Mouse (Mus musculus) limb, embryonic 12.5 days (tissue): ENCODE results near the gene Hs3st2. TPM values are rescaled to one million over a fixed set of nuclear protein-coding genes. Genes with fewer than 3 reads are reported as not detected.
A peak's percentile ranks its signal among the peaks of the same experiment; 100 is the strongest.

Experiments
- ATAC-seq: fragments of 200-750 bp; cut with Nextera tagmentation; 2 replicates; pipeline ENCODE4 v1.8.0; 2017; ENCODE audit warnings: low read depth, moderate TSS enrichment; ENCODE audit not compliant: insufficient number of reproducible peaks, insufficient read depth, low FRiP score, low TSS enrichment
- H3K27ac ChIP-seq: fragments of 300-500 bp; sonication (generic); 2 replicates; pipeline ENCODE4 v1.5.1; 2016; ENCODE audit warnings: mild to moderate bottlenecking, moderate library complexity
- H3K27me3 ChIP-seq: fragments of 300-500 bp; sonication (generic); 2 replicates; pipeline ENCODE4 v1.6.1; 2016; ENCODE audit warnings: mild to moderate bottlenecking, moderate library complexity
- H3K36me3 ChIP-seq: fragments of 300-500 bp; sonication (generic); 2 replicates; pipeline ENCODE4 v1.6.1; 2016; ENCODE audit warnings: mild to moderate bottlenecking, moderate library complexity
- H3K4me1 ChIP-seq: fragments of 300-500 bp; sonication (generic); replicated peaks from 2 replicates; pipeline ENCODE4 v1.6.1; 2016
- H3K4me2 ChIP-seq: fragments of 300-500 bp; sonication (generic); 2 replicates; pipeline ENCODE4 v1.6.1; 2016; ENCODE audit warnings: mild to moderate bottlenecking, moderate library complexity
- H3K4me3 ChIP-seq: fragments of 300-500 bp; sonication (generic); replicated peaks from 2 replicates; pipeline ENCODE4 v1.5.1; 2016; ENCODE audit warnings: mild to moderate bottlenecking
- H3K9ac ChIP-seq: fragments of 300-500 bp; sonication (generic); replicated peaks from 2 replicates; pipeline ENCODE4 v1.6.1; 2016; ENCODE audit warnings: mild to moderate bottlenecking, moderate library complexity
- H3K9me3 ChIP-seq: fragments of 300-500 bp; sonication (generic); 2 replicates; pipeline ENCODE4 v1.6.1; 2016; ENCODE audit warnings: mild to moderate bottlenecking, moderate library complexity
- WGBS: fragments of 180-500 bp; shearing (Covaris S2); methylation state at CpG from one replicate; pipeline ENCODE4 v1.1.7; 2016; 5-methylcytosine and 5-hydroxymethylcytosine counted together
- polyA plus RNA-seq: library from polyadenylated mRNA; unstranded; fragments of >200 nt; fragmentation: Nextera tagmentation; extraction: Ambion mirVana; gene quantifications from 2 replicates; pipeline ENCODE4 v1.2.1, GENCODE M21; 2016

Gene Hs3st2
- polyA plus RNA-seq, 1 experiment from 2014 or later, result 0.80 TPM

DNA sequence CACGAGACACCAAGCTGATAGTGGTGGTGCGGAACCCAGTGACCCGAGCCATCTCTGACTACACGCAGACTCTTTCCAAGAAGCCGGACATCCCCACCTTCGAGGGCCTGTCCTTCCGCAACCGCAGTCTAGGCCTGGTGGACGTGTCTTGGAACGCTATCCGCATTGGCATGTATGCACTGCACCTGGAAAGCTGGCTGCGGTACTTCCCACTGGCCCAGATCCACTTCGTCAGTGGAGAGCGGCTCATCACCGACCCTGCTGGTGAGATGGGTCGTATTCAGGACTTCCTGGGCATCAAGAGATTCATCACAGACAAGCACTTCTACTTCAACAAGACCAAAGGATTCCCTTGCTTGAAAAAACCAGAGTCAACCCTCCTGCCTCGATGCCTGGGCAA lies 108.9 kb downstream of the Hs3st2 start:
- Histone ChIP-seq H3K27ac (no peak overlapping the region), H3K9me3 (no peaks in the 10 kb centered on the region), H3K4me2 (no peak overlapping the region), H3K4me1 (no peaks in the 10 kb centered on the region), H3K4me3 (no peak overlapping the region), H3K9ac (no peak overlapping the region), H3K36me3 (no peaks in the 10 kb centered on the region), H3K27me3 (no peaks in the 10 kb centered on the region)
- no peak for ATAC-seq
- WGBS, result 90% methylated on average over 17 of the region's 17 CpGs

DNA sequence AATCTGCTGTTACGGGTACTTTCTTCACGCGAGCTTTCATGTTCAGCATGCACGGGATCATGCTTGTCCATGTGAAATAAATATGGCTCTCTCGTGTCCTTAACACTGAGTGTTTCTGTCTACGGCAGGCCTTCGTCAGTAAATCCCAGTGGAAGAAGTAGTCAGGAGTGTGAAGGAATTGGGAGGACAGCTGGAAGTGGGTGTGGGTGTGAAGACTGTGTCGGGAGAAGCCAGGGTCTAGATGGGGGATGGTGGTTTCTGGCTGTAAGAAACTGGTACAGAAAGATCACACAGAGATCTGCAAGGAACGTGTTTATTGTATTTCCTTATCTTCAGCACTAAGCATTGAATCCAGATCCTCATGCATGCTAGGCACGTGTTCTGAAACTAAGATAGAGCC lies 110.0 kb downstream of the Hs3st2 start:
- H3K27ac ChIP-seq, result no peak overlapping the region
- WGBS, result 81% methylated on average over 10 of the region's 10 CpGs
- no peak for ATAC-seq

DNA sequence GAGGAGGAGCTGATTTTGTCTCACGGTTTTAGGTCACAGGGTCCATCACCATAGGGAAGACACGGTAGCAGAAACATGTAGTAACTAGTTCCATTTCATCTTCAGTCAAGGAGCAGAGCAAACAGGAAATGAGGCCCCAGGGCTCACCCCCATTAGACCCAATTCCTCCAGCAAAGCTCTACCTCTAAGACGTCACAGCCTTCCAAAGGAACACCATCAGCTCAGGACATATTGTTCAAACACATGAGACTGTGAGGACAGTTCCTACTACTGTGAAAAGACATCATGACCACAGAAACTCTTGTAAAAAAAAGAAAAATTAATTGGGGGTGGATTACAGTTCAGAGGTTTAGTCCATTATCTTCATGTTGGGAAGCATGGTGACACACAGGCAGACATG lies 125.1 kb downstream of the Hs3st2 start:
- Histone ChIP-seq H3K4me3 (no peak overlapping the region), H3K9ac (no peak overlapping the region), H3K27me3 (no peaks in the 10 kb centered on the region), H3K27ac (no peak overlapping the region), H3K4me1 (no peaks in the 10 kb centered on the region), H3K4me2 (no peak overlapping the region), H3K36me3 (no peaks in the 10 kb centered on the region), H3K9me3 (0 out of 2 replicates have a peak, but pooled peaks cover 5% of the 10 kb centered on the region)
- 78% methylated on average over 3 of the region's 3 CpGs for WGBS
- ATAC-seq, result no peak

More for the DNA sequence above, 110.0 kb downstream of the Hs3st2 start:
- no peaks in the 10 kb centered on the region for H3K27me3 ChIP-seq
- no peaks in the 10 kb centered on the region for H3K36me3 ChIP-seq
- H3K4me3 ChIP-seq, result no peak overlapping the region
- no peak overlapping the region for H3K4me2 ChIP-seq
- no peaks in the 10 kb centered on the region for H3K9me3 ChIP-seq
- no peak overlapping the region for H3K9ac ChIP-seq
- H3K4me1 ChIP-seq, result no peaks in the 10 kb centered on the region

DNA sequence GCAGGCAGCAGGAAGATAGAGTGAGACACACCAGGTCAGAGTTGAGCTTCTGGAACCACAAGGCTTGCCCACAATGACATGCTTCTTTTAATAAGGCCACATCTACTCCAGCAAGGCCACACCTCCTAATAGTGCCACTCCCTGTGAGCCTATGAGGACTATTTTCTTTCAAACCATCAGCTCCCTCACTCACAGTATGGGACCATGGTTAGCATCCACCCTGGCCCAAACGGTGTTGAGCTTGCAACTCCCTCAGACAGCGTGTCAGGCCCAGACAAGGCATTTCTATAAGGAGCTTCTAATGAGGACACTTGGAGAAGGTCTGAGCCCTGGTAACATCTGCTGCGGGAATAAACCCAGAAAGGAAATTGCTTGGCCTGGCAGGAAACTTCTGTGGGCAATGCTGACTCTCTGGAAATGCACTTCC lies 125.5 kb downstream of the Hs3st2 start:
- Histone ChIP-seq H3K36me3 (no peaks in the 10 kb centered on the region), H3K9me3 (0 out of 2 replicates have a peak, but pooled peaks cover 5% of the 10 kb centered on the region), H3K9ac (no peak overlapping the region), H3K4me3 (no peak overlapping the region), H3K27me3 (no peaks in the 10 kb centered on the region), H3K27ac (no peak overlapping the region), H3K4me1 (no peaks in the 10 kb centered on the region), H3K4me2 (no peak overlapping the region)
- 80% methylated on average over 3 of the region's 3 CpGs for WGBS
- no peak for ATAC-seq

DNA sequence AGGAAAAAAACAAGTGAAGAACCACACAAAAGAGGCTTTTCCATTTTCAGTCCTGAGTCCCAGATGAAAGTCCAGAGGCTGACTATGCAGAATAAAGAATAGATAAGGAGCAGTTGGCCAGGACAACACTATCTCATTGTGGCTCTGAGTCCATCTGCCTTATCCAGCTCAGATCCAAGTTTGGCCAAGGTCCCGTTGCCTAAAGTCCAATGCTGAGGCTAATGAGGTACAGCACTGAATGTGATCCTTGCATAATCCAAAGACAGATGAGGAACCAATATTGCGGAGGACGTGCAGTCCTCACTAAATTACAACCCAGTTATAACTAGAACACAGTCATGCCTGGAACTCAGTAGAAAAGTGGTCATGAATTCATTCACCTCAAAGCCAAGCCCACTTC lies 130.5 kb downstream of the Hs3st2 start:
- WGBS, result 94% methylated on average over 3 of the region's 3 CpGs
- Histone ChIP-seq H3K4me1 (no peaks in the 10 kb centered on the region), H3K27me3 (no peaks in the 10 kb centered on the region), H3K27ac (no peak overlapping the region), H3K4me3 (no peak overlapping the region), H3K4me2 (no peak overlapping the region), H3K36me3 (no peaks in the 10 kb centered on the region), H3K9me3 (peaks cover 5% of the 10 kb centered on the region; the same call in 1 of the 2 replicates), H3K9ac (no peak overlapping the region)
- ATAC-seq, result no peak

DNA sequence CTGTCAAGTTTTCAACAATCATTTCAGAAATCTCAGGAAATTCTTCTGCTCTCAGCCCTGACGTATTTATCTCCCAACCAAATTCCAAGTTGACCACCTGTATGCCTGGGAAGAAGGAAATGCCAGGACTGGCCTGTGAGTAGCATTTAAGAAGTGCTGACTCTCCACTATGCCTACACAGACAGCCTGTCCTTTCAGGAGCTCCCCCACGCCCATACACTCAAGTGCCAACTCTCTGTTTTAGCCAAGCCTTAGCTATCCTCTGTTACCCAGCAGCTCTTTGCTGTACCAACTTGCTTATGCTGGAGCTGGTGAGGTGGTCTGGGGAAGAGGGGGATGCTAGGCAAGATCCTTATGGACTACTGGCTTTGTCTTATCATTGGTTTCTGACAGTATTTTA lies 137.4 kb downstream of the Hs3st2 start:
- H3K4me1 ChIP-seq, result peaks cover 5% of the 10 kb centered on the region
- H3K9me3 ChIP-seq, result no peaks in the 10 kb centered on the region
- no peaks in the 10 kb centered on the region for H3K36me3 ChIP-seq
- no peak overlapping the region for H3K27ac ChIP-seq
- WGBS, result 84% methylated on average over 2 of the region's 2 CpGs
- no peaks in the 10 kb centered on the region for H3K27me3 ChIP-seq
- no peak overlapping the region for H3K4me2 ChIP-seq
- H3K4me3 ChIP-seq, result no peak overlapping the region
- no peak for ATAC-seq
- H3K9ac ChIP-seq, result no peak overlapping the region

GRCm38 (mm10) chr7:121533639-121534038 lies 142.0 kb downstream of the Hs3st2 start:
- H3K4me1 ChIP-seq, result peaks cover 5% of the 10 kb centered on the region
- no peak overlapping the region for H3K4me2 ChIP-seq
- H3K9ac ChIP-seq, result no peak overlapping the region
- H3K4me3 ChIP-seq, result no peak overlapping the region
- H3K27me3 ChIP-seq, result no peaks in the 10 kb centered on the region
- no peaks in the 10 kb centered on the region for H3K9me3 ChIP-seq
- no peak for ATAC-seq
- WGBS, result 92% methylated on average over 6 of the region's 6 CpGs
- no peaks in the 10 kb centered on the region for H3K36me3 ChIP-seq
- no peak overlapping the region for H3K27ac ChIP-seq

GRCm38 (mm10) chr7:121534386-121534785 lies 142.7 kb downstream of the Hs3st2 start:
- Histone ChIP-seq H3K36me3 (no peaks in the 10 kb centered on the region), H3K27ac (no peak overlapping the region), H3K4me3 (no peak overlapping the region), H3K9ac (no peak overlapping the region), H3K4me1 (peaks cover 5% of the 10 kb centered on the region), H3K9me3 (no peaks in the 10 kb centered on the region), H3K27me3 (no peaks in the 10 kb centered on the region), H3K4me2 (no peak overlapping the region)
- no peak for ATAC-seq
- WGBS, result 83% methylated on average over 7 of the region's 7 CpGs

DNA sequence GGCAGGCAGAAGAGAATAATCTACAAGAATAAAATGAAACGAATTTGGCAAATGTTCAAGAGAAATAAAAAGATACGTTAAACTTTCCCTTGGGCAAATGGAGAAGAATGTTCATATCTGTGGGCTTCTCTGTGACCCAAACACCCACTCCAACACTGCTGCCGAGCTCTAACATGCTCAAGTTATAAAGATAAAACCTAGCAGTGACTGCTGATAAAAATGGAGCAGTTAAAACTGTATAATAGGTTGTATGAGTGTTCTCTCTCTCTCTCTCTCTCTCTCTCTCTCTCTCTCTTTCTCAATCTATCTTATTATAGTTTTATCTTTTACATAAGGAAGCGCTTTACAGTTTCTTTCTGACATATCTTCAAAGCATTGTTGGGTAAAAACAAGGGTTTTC lies 144.3 kb downstream of the Hs3st2 start:
- WGBS, result 74% methylated on average over 4 of the region's 4 CpGs

GRCm38 (mm10) chr7:121539405-121540275 lies 148.0 kb downstream of the Hs3st2 start:
- no peak; the same call in 1 of the 2 replicates for ATAC-seq
- peak overlapping the region; percentile 33 for H3K4me2 ChIP-seq

More for the DNA sequence above, 144.3 kb downstream of the Hs3st2 start:
- H3K9me3 ChIP-seq, result no peaks in the 10 kb centered on the region
- no peak overlapping the region for H3K27ac ChIP-seq
- no peaks in the 10 kb centered on the region for H3K27me3 ChIP-seq
- no peak overlapping the region for H3K4me3 ChIP-seq
- no peak overlapping the region for H3K9ac ChIP-seq
- peaks cover 16% of the 10 kb centered on the region for H3K4me1 ChIP-seq
- no peak for ATAC-seq
- no peak overlapping the region for H3K4me2 ChIP-seq
- no peaks in the 10 kb centered on the region for H3K36me3 ChIP-seq

DNA sequence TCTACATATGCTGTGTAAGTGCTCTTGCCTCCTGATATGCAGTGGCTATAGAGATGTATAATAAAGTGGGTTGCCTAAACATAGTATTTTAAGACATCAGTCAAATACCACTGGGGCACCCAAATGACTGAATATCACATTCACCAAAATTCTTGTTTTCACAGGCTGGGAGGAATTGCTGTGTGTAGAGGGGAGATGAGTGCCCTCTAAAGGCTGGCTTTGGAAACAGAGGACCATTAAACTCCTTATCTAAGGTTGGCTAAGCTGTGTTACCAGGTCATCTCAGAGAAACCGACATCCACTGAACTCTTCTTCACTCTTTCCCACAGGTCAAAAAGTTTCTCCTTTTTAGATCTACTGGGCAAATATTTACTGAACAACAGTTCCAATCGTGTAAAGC lies 150.8 kb downstream of the Hs3st2 start:
- ATAC-seq, result no peak
- H3K4me1 ChIP-seq, result peaks cover 10% of the 10 kb centered on the region; the same call in 1 of the 2 replicates
- WGBS, result 67% methylated on average over 2 of the region's 2 CpGs
- H3K4me3 ChIP-seq, result no peak overlapping the region
- H3K27me3 ChIP-seq, result no peaks in the 10 kb centered on the region
- no peaks in the 10 kb centered on the region for H3K36me3 ChIP-seq
- H3K4me2 ChIP-seq, result no peak overlapping the region
- H3K9ac ChIP-seq, result no peak overlapping the region
- no peaks in the 10 kb centered on the region for H3K9me3 ChIP-seq
- H3K27ac ChIP-seq, result no peak overlapping the region

More at GRCm38 (mm10) chr7:121539405-121540275, 148.0 kb downstream of the Hs3st2 start:
- Histone ChIP-seq H3K9ac (no peak overlapping the region), H3K4me1 (peaks cover 10% of the 10 kb centered on the region; the same call in 1 of the 2 replicates), H3K36me3 (no peaks in the 10 kb centered on the region), H3K27ac (no peak overlapping the region), H3K9me3 (no peaks in the 10 kb centered on the region), H3K27me3 (no peaks in the 10 kb centered on the region), H3K4me3 (no peak overlapping the region)
- 39% methylated on average over 19 of the region's 19 CpGs for WGBS
